Mouse (Mus musculus): ENCODE measurements around the gene Cryba4.

Gene Cryba4

GRCm38 (mm10) chr5:112252400-112252799 is at the start of gene Cryba4:
Cryba4 (minus strand) TSS chr5:112252518.
- DNase-seq (ENCODE audit: low read depth, low spot score): no peak

GRCm38 (mm10) chr5:112301694-112302093 is 49.4 kb upstream of the Cryba4 start:
- DNase-seq (ENCODE audit: low read depth, low spot score): no peak

- DNase-seq (ENCODE audit: low read depth, low spot score): no peak
Observed at GRCm38 (mm10) chr5:112300721-112301308, 48.5 kb upstream of the Cryba4 start.

DNA sequence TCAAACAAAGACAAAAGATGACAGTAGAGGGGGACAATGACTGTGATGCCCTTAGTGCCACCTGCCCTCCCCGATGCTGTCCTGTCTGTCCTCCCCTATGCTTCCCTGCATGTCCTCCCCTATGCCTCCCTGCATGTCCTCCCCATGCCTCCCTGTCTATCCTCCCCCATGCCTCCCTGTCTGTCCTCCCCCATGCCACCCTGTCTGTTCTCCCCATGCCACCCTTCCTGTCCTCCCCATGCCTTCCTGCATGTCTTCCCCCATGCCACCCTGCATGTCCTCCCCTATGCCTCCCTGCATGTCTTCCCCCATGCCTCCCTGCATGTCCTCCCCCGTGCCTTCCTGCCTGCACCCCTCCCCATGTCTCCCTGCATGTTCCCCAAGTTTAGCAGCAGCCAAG is 47.8 kb upstream of the Cryba4 start:
- no peak for DNase-seq (ENCODE audit: low read depth, low spot score)

GRCm38 (mm10) chr5:112299399-112299798 is 47.1 kb upstream of the Cryba4 start:
- DNase-seq (ENCODE audit: low read depth, low spot score): no peak

GRCm38 (mm10) chr5:112298226-112298988 is 46.1 kb upstream of the Cryba4 start:
- DNase-seq (ENCODE audit: low read depth, low spot score): peak; percentile 16

- DNase-seq (ENCODE audit: low read depth, low spot score): no peak
Observed at GRCm38 (mm10) chr5:112297257-112297656, 44.9 kb upstream of the Cryba4 start.

- no peak for DNase-seq (ENCODE audit: low read depth, low spot score)
Observed at GRCm38 (mm10) chr5:112296404-112297181, 44.3 kb upstream of the Cryba4 start.

DNA sequence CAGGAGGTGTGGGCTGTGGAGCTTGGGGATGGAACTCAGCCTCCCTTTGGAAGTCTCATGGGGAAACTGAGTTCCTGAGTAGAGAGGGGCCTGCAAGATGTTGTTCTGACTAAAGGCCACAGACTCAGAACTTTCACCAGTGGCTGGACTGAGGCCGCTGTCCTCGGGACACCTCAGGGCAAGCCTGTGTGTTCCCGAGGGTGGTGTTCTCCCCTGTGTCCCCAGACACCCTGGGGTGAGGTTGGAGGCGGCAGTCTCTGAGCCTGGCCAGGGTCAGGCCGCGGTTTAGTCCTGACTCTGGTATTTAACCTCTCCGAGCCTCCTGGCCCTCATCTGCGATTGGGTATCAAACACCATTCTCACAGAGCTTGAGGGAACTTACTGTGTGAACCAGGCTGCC is 43.2 kb upstream of the Cryba4 start:
- no peak for DNase-seq (ENCODE audit: low read depth, low spot score)

- no peak for DNase-seq (ENCODE audit: low read depth, low spot score)
Observed at GRCm38 (mm10) chr5:112295162-112295561, 42.8 kb upstream of the Cryba4 start.

GRCm38 (mm10) chr5:112294696-112295095 is 42.4 kb upstream of the Cryba4 start:
- DNase-seq (ENCODE audit: low read depth, low spot score): no peak

GRCm38 (mm10) chr5:112293800-112294199 is 41.5 kb upstream of the Cryba4 start:
- DNase-seq (ENCODE audit: low read depth, low spot score): no peak

GRCm38 (mm10) chr5:112292343-112292980 is 40.1 kb upstream of the Cryba4 start:
- no peak for DNase-seq (ENCODE audit: low read depth, low spot score)

GRCm38 (mm10) chr5:112291866-112292265 is 39.5 kb upstream of the Cryba4 start:
- DNase-seq (ENCODE audit: low read depth, low spot score): no peak

DNA sequence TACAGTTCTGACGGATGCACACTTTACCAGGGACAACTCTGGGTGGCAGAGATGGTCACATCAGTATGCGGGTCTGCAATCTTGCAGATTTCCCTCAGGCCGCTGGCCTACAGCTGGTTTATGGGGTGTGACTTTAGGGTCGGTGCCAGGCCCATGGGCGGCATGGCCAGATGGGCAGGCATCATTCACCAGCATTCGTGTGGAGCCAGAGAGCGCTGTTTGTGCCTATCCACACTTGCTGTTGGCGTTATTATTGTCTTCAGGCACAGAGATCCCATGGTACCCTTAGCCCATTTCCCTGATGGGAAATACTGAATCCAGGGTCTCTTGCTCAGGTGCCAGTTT is 38.2 kb upstream of the Cryba4 start:
- no peak for DNase-seq (ENCODE audit: low read depth, low spot score)

DNA sequence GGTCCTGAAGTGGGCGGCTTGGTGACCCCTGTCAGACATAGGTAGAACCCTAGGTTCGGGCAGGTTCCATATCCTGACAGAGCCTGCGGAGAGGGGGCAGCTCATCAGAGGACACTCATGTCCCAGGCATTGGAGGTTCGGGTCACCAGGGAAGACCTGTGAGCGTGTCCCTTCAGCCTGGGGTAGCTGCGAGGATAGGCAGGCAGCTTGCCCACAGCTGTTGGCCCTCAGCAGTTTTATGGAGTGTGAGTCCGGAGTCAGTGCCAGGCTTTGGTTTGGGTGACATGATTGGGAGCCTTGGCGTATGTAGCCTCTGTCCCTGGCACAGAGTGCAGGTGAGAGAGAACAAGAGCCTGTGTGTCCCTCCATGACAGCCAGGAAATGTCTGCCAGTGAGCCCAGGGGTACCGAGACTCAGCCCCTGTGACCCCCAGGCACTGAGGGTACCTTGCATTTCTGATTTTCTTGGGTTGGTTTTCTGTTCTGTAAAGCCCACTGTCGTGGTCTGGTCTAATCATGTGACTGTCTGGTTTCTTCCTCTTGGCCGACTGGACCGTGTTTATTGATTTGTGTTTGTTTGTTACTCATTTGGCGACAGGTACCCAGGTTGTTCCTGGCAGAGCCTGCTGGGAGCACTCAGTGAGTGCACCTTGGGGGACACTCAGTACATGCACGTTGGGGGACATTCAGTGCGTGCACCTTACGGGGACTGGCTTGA is 37.7 kb upstream of the Cryba4 start:
- DNase-seq (ENCODE audit: low read depth, low spot score): no peak

DNA sequence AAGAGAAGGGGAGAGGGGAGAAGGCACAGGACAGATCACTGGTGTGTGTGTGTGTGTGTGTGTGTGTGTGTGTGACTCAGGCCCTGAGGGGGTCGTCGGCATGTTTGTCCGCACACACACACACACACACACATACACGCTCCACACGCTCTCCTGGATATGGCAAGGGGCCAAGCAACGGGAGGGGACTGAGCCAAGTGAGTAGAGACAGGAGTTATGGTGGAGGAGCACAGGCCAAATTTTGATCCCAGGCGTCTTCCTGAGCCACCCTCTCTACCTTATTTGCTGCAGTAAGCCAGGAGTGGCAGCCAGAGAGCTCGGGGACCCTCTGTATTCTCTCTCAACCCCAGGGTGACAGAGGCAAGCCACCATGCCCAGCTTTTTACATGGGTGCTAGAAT is 36.9 kb upstream of the Cryba4 start:
- DNase-seq (ENCODE audit: low read depth, low spot score): no peak

DNA sequence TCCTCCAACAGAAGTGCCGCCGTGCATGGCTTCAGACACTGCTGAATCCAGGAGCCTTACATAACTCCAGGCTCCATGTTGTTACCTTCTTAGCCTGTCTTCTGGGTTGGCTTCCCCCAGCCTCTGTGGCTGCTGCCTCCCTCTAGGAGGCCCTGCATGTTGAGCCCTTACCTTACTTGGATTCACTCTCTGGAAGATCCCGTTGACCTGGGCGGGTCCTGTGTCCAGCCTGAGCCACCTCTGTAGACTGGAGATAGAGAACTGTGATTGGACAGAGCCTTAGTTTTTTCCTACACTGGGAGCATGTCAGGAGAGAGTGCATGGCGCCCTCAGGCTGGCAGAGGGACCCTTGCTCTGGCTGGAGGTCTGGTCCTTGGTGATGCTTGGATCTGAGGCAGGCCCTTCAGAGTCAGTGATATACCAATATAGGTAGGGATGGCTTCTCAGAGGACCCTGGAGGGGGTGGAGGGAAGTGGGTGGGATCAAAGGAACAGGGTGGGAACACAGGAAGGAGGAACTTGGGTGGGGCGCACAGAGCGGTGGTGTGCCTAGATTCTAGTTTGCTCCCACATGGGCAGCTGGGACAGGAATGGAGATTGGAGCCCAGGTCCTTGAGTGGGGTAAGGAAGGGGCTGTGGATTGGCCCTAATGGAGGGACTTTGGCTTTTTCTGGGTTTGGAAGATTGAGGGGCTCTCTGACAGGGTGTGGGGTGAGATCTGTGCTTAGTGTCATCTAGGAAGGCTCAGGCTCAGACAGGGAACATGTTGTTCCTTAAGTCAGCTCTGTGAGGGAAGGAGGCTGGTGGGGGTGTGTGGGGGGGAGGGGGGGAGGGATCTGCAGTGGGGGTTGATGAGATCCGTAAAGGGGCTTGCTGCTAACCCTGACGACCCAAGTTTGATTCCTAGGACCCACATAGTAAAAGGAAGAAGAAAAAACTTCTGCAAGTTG is 36.1 kb upstream of the Cryba4 start:
- DNase-seq (ENCODE audit: low read depth, low spot score): no peak

DNA sequence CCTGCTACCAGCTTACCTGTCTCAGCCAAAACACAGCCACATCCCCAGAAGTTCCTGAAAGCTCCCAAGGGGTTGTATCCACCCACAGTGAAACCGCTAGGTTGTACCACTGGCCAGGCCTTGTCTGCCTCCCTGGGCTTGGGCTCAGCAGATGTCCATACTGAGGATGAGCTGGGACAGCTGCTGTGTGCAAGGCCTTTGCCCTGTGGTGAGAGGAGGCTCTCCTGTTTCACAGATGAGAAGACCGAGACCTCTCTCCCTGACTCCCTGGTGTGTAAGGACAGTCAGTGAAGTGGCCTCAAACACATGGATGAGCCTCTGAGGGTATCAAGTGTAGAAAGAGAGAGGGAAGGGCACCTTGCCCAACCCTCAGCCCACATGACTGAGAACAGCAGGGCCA is 35.3 kb upstream of the Cryba4 start:
- no peak for DNase-seq (ENCODE audit: low read depth, low spot score)

DNA sequence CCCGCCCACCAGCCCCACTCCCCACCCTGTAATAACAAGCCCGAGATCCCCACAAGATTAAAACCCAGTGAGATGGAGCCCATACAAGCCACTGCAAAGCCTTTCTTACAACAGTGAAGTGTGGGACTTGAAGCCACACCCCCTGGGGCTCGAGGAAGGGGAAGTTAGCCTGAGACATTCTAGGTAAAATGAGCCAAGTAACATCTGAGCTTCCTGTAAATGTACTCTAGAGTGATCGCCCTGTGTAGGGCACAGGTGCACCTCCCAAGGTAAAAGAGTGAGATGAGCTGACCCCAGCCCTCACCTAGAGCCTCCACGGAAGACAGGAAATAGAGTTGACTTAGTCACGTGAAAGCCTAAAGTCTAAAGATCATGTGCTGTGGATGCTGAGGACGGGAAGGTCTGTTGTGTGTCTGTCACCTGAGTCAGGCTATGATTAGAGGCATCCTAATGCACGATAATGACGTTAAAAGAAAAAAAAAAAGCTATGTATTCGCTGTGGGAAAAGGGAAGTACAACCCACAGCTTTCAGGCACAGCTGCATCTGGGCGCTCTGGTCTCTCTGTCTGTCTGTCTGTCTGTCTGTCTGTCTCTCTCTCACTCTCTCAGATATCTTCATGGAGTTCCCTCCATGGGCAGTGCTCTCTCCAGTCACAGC is 34.8 kb upstream of the Cryba4 start:
- no peak for DNase-seq (ENCODE audit: low read depth, low spot score)

Measured in mesoderm, embryonic 11.5 days (tissue).